Mouse (Mus musculus) megakaryocyte, adult 5-6 weeks (primary cell): Measurements from ENCODE around the gene Efna5. TPM values are rescaled to one million over a fixed set of nuclear protein-coding genes. Genes with fewer than 3 reads are reported as not detected.
A peak's percentile ranks its signal among the peaks of the same experiment; 100 is the strongest.

Source experiments
- ATAC-seq: 2 replicates; pipeline ENCODE4 v1.8.0; 2016; ENCODE audit warnings: mild to moderate bottlenecking, inconsistent platforms; ENCODE audit not compliant: poor library complexity, severe bottlenecking
- total RNA-seq, 2 experiments: library from RNA; stranded (forward) in 1 of 2; stranded (reverse) in 1 of 2; fragments of 153-499, 151-499 nt in 1 of 2; fragments of 221-1000, 200-1000 nt in 1 of 2; gene quantifications; 2 replicates each; pipeline versions ENCODE4 v1.2.3 to v1.2.4; 2015 to 2017

Efna5 gene
- total RNA-seq, 2 experiments from 2014 or later = 0.16 TPM; not detected in 1

DNA sequence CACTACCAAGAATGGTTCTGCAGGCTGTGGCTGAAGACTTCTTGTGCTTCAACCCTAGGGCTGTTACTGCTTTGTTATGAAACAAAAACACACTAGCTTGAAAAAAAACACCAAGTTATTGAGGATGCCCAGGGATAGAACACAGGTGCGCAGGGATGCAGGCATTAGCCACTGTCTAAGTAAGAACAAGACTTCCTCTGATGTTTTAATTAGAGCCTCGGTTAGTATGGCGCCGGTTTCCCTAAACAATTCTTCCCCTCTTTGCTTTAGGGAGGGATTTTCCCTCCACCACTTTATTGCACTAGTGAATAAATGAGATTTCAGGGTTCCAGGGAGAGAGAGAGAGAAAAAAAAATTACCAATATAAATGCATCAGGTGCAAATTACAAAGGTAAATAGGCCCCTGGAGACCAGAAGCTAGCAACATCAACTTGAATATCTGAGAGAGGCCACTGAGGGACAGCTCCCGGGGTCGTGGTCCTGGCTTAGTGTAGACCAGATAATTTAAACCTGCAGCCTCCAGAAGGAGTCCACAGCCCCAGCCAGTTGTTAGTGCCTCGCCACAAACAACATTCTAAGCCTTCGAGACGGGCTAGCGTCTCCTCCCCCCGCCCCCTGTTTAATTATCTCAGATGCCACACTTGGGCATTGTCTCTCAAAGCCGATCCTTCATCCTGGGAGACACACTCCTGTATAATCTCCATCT lies 163.5 kb downstream of the Efna5 start:
- ATAC-seq = no peak

DNA sequence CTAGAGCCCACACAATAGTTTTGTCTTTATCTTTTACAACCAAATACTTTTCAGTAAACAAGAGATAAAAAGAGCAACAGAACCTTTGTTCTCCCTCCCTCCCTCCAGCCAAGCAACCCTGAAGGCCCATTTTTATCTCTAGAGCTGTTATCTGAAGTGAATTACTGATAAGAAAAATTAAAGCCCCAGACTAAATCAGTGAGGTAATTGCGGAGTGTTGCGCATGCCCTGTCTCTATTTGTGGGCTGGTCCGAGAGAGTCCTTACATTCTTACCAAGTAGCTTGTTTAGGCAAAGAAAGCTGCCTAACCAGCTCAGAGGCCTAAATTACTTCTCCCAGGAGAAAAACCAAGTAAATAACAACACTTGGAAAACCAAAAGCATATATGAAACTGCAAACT lies 167.7 kb downstream of the Efna5 start:
- no peak for ATAC-seq

DNA sequence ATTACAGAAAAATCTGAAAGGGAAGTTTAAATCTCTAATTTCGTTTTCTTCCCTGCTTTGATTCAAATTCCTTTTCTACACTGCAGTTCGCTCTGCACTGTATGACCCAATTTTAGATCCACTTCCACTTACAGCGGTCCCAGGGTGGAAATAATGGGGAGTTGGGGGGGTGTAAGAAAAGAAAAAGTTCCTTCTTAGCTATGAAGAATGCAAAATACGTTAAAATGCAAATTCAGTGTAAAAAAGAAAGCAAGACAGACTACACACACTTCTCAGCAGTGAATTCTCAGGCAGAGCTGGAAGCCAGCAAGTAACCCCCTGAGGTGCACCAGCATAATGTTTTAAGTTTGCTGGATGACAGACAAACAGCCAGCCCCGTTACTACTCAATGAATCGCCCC lies 174.7 kb downstream of the Efna5 start:
- no peak for ATAC-seq

DNA sequence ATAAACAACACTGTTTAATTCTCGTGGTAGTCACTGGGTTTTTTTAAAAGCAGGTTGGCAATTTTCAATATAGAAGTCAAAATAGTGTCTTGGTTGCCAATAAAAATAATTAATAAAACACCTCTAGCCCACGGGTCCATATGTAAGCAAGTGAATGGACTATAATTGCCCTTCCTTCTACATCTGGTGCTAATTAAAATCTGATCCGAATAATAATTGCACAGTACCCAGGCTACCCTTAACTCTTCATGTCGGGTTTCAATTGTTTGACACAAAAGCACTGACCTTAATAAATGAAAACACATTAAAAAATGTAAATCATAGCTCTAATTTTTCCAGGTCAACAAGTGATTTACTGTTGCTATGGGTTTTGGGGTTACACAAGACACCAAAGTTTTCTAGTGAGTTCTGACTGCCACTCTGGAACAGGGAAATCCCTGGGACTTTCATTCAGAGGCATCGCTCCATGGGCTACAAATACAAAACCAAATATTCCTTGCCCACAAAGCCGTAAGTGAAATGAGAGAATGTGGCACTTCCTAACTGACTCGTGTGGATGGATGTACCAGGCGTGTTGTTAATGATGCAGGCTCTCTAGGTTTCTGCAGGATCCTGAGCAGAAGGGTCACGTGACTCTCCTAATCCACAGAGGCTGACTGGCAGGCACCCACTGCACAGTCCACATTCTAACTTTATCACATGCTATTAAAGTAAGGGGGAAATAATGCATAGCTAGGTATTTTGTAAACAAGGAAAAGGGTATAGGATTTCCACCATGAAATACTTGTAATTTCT lies 178.9 kb downstream of the Efna5 start:
- no peak for ATAC-seq

DNA sequence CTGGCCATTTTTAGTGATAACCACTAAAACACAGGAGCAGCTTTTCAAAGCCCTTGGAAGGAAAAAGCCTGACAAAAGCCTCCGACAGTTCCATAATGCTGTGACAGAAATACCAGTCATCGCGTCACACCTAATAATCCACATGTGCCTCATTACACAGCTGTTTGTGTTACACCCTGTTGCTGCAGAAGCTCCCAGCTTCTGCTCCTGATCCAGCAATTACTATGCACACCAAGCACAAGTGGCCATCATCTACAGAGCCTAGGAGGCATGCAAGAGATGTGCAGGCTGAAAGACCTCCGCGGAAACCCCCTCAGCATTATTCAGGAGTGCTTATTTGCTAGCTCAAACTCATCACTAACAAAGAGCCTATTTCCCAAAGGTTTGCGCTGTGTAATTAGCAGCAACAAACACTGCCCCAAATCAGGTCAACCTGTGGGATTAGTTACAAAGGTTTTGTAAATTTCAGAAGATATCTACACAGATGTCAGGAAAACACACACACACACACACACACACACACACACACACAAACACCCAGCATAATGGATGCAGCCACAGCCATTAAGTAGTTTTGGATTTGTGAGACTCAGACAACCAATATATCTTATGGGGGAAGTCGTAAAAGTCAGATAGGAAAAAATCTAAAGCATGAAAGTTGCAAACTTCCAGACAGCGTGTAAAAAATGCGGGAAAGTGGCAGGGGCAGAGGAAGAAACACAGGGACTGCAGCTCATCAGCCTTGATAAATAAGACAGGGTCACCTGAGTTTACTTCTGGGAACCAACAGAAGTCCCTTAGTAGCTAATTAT lies 180.1 kb downstream of the Efna5 start:
- ATAC-seq = no peak

DNA sequence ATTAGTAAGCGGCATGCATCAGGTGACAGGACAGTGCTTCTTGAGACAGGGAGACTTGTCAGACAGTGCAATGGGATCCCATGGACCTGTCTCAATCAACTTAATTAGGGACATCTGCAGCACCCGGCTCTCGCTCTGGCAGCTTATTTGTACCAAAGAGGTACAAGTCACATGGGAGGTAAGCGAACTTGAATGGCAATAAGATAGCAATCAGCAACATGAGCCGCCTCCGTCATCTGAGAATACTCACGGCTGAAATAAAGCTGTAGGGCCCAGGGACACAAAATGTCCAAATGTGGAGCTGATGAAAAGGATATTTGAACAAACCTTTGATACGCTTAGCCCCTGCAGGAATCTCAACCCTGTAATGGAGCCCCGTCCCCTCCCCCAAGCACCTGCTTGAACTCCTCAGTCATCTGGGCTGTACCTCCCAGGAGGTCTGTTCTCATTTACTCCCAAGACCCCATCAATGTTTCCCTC lies 186.1 kb downstream of the Efna5 start:
- no peak for ATAC-seq

DNA sequence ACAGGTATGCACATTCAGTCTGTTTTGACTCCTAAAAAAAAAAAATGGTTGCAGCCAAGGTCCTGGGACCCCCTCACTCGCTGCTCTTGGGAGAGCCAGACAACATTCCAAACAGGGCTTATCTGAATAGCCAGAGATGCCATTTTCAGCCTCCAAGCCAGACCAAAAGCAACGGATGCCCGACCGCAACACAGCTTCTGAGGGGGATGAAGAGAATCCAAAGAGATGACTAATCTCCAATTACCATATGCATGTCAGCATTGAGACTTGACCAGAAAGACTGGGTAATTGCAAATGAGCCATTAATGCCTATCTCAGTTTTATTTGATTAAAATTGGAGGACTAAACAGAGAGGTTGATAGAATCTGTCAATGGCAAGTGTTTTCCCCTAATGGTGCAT lies 188.9 kb downstream of the Efna5 start:
- no peak for ATAC-seq

DNA sequence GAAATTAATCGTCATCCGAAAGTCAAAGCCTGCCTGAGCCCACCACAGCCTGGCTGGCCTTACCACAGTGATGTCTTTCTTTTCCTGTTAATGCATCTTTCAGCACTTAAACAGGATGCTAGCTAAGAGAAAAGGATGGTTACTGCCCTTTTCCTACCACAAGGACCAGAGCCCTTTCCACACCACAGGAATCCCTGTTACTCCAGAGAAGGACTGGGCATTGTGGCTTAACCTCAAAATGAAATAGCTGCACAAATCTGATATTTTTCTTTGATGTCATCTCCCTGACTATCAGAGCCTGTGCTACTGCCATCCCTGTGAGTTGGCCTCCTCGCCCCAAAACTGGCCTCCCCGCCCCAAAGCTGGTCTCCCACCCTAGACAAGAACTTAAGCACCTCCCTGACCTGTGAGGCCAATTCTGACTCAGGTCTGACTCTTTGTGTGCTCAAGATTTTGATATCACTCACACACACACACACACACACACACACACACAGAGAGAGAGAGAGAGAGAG lies 189.9 kb downstream of the Efna5 start:
- ATAC-seq = no peak

DNA sequence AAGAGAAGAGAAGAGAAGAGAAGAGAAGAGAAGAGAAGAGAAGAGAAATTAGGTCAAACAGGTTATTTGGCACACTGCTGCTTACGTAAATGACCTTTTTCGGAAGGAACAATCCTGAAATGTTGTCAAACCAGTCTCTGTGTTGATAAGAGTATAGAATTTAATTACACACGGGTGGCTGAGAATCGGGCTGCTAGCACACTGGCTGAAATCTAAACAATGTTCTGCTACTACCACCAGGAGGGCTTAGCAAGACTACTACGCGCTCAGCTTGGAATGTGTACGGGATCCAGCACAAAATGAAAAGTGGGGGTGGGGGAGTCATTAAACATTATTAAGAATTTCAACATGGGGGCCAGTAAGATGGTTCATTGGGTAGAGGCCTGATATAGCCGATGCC lies 190.9 kb downstream of the Efna5 start:
- no peak for ATAC-seq

DNA sequence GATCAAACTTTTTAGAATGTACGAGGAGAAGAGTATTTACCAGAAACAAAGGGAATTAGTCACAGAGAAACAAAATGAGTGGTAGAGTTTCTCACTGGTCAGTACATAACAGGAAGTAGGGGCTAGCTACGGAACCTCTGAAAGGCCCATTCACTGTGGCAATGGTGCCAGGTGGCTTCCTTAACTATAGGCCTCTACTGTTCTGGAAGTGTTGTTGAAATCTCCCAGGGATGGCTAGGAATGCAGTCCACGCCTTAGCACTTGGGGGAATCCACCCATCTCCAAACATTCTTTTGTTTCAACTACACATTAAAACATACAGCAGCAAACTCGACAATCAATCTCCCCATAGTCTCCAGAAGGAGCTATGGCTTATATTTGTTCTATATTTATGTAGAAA lies 191.5 kb downstream of the Efna5 start:
- no peak for ATAC-seq

DNA sequence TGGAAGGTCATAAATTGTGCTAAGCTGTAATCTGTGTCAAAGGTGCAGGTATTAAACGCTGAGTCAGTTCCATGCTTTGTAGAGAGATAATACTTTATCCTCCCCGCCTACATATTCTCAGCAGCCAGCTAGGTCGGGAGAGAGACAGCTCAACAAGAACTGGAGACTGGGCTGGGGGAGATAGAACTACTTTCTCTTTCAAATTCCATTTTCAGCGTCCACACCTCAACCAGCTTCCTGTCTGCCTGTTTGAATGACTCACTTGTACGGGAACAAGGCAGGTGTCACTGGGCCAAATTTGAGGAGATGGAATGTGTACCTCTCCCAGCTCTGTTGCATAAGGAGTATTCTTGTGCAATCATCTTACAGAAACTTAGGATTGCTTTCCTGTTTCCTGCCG lies 193.7 kb downstream of the Efna5 start:
- 0 out of 2 replicates have a peak, but pooled peaks have one; percentile 30 for ATAC-seq

DNA sequence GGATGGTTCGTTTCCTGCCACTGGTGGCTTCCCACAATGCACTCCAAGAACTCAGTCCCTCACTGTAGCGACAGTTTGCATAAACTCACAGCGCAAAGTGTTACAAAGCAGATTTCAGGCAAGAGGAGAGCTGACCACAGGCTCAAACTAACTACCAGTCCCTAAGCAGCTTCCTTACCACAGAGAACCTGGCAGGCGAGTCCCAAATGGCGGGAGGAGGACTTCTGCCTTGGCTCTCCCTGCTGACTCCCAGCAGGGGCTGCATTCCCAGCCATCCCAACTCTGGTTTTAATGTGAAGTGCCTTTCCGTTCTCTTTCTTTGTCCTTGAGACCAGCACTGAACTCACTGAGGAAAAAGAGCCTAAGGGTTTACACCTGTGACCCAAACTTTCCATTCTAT lies 195.9 kb downstream of the Efna5 start:
- ATAC-seq = no peak

DNA sequence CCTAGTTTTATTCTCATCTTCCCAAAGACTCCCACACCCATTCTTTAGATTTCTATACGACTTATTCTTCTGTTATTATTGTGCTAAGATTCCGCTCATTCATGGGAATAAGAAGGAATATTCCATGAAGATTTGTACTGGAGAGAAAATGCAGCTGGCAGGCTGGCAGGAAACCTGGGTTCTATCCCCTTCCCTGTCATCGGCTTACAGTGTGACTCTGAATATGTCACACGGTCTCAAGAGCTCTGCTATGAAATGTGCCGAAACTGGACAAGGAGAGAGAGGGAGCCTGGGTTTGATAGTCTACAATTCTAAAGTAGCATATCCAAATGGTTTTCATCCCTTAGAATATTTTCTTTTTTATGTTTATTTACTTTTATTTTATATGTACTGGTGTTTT lies 198.0 kb downstream of the Efna5 start:
- no peak for ATAC-seq

DNA sequence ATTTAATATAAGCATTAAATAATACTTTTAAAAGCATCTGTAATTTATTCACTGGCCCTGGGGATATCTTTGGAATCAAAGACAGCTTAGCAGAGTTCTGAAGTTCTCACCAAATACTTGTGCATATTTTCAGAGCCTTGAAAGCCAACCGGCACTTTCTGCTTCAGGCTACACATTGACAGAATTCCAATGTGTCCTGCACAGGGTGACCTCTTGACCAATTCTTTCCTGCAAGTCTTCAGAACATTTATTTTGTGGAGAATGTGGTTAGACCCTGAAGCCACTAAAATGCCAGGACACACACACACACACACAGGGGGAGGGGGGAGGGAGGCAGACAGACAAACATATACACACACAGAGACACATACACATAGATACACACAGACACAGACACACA lies 199.4 kb downstream of the Efna5 start:
- no peak for ATAC-seq

DNA sequence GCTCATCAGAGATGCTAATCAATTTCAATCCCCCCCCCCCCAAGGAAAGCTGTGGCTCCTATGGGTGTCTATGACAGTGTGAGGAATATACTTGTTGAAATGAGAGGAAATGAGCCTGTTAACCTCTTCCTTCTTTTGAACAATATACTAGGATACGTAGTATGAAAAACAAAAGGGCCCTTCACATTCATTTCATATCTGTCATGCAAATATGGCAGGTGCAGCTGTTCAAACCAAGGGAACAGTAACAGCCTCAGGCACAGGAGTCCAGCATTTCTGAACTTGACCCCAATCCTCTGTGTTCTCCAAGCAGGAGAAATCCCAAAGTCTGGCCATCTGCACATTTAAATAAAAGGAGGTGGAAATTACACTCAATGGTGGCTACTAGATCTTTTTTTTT lies 200.4 kb downstream of the Efna5 start:
- ATAC-seq = no peak

DNA sequence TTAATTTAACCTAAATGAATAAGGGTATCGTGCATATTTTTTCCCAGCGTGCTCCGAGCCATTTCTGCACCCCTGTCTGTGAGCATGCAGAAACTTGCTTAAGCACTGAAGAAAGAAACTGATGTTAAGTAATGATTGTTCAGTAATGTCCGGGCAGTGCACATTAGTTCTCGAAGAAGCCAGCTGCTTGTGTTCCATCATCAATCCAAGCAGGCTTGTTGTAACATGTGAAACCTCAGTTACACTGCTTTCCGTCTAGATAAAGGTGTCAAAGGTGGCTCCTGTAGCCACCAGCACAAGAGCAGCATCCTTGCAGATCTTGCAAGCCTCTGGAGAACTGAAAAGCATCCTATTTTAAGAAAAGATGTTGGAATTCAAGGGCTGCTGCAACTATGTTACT lies 204.3 kb downstream of the Efna5 start:
- ATAC-seq = no peak

DNA sequence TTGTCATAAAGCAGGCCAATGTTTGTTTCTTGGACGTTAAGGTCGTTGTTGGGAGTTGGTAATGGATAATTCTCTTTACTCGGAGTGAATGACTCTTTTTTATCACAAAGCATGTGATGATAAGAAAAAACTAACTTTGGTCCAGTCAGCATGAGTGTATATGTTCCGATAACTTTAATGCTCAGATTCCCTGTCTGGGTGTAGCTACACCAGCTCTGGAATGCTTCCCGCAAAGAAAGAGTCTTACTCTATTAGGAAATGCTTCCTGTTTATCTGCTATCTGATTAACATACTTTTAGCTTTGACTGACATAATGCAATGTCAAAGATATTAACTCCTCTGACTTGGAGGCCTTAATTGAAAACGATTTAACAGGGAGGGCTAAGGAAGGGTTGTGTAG lies 204.7 kb downstream of the Efna5 start:
- no peak for ATAC-seq

DNA sequence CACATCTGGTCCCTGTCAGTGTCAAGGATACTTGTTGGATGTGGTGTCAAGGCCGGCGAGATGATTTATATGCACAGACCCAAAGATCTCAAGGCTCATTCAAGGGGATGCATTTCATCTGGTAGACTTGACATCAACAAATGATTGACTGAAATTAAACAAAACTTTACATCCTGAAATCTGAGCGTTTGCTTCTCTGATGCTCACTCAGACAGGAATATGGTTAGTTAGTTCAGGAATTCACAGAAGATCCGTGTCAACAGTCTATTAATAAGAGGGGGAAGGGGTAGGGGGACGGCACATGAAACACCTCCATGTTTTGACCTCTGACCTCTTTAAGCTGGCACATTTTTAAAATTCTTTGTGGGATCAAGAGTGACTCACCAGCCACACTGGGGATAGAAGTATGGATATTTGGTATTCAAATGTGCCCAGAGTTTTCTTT lies 205.3 kb downstream of the Efna5 start:
- no peak for ATAC-seq

DNA sequence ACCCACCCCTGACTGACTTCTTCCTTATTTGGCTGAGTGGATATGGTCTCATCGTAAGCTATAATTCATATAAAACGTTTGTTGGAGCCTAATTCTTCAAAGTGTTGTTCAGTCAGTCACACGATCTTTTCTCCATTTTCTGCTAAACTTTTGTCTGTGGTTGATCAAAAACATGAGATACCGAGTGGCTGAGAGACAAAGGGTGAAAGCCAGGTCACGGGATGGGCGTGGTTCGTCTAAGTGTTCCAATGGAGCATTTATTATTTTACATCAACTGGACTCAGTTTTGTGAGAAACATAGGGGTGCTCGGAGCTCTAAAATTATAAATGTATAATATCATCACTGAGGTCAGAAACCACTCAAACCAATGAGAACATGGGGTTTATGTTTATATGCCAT lies 209.0 kb downstream of the Efna5 start:
- no peak for ATAC-seq

DNA sequence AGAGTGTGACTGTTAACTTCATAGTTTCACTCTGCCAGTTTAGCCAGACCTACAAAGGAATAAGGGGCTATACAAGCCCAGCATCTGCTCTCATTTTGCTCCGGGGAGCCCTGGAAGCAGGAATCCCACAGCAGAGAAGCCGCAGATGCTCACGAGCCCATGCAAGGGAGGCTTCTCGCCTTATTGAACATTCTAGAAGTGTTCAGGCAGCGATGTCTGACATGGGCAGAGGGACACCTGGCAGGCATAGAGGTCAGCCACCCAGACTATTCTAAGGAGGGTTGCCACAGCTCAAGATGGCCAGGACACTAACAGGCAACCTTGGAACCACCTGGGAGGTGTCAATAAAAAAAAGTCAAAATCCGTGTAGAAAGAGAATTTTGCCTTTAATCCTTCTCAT lies 214.4 kb downstream of the Efna5 start:
- no peak for ATAC-seq

DNA sequence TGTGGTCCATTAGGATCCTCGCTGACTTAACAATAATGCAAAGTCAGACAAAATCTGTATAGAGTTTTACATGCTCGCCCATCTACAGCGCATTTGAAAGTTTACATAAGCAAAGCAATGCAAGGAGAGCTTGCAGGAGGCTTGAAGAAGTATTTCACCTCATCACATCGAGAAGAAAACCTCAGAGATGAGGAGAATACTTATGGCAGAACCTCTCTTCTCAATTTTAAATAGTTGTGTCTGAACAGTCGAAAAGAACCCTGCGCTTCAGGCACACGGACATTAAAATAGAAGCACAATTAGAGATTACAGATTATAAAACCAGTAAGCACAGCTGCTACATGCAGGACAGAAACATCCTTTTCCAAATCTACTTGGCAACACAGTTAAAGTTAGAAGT lies 215.3 kb downstream of the Efna5 start:
- ATAC-seq = no peak
